Mouse (Mus musculus) ES-E14 (cell line): ENCODE data around the gene Kifc5b. TPM values are rescaled to one million over a fixed set of nuclear protein-coding genes. Genes with fewer than 3 reads are reported as not detected.
"Not testable (repeated sequence)": the region's sequence is repeated elsewhere in the genome, so short reads cannot be mapped to it uniquely, and the experiment has no call there.

ENCODE experiments used
- DNase-seq: peaks from one replicate; pipeline ENCODE4 v3.0.0-alpha.2; 2013; ENCODE audit warnings: low read depth, low spot score
- H3K27ac ChIP-seq: 2 replicates; pipeline ENCODE4 v1.5.1; 2012; ENCODE audit warnings: low read depth, mild to moderate bottlenecking, low read length, moderate library complexity, mixed read lengths; ENCODE audit not compliant: poor library complexity, insufficient read depth, severe bottlenecking
- H3K36me3 ChIP-seq: 2 replicates; pipeline ENCODE4 v1.6.1; 2012; ENCODE audit warnings: mild to moderate bottlenecking, low read length, moderate library complexity, mixed read lengths; ENCODE audit not compliant: control insufficient read depth, poor library complexity, insufficient read depth, severe bottlenecking
- H3K4me1 ChIP-seq, 2 experiments: fragments of 150-350 bp in 1 of 2; sonication (generic) in 1 of 2; 2 replicates each; pipeline ENCODE4 v1.6.1; 2012; ENCODE audit warnings: low read length in 2 of 2, mild to moderate bottlenecking in 1 of 2, mixed read lengths in 1 of 2; ENCODE audit not compliant: control insufficient read depth in 2 of 2, insufficient read depth in 2 of 2, poor library complexity in 1 of 2
- H3K4me3 ChIP-seq, 2 experiments: fragments of 150-350 bp in 1 of 2; sonication (generic) in 1 of 2; 2 replicates each; pipeline ENCODE4 v1.5.1; 2012; ENCODE audit warnings: low read length in 2 of 2, low read depth in 1 of 2, mild to moderate bottlenecking in 1 of 2, mixed read lengths in 1 of 2; ENCODE audit not compliant: insufficient read depth in 1 of 2, poor library complexity in 1 of 2, severe bottlenecking in 1 of 2
- H3K9ac ChIP-seq: 2 replicates; pipeline ENCODE4 v1.6.1; 2012; ENCODE audit warnings: low read depth, mild to moderate bottlenecking, low read length, mixed read lengths; ENCODE audit not compliant: poor library complexity, insufficient read depth, severe bottlenecking
- H3K9me3 ChIP-seq: fragments of 150-350 bp; sonication (generic); 2 replicates; pipeline ENCODE4 v1.6.1; 2012; ENCODE audit warnings: low read depth, mild to moderate bottlenecking, low read length; ENCODE audit not compliant: control insufficient read depth, insufficient read depth
- CHD2 ChIP-seq: IDR thresholded peaks from 2 replicates; pipeline ENCODE4 v1.6.1; 2014; ENCODE audit warnings: mild to moderate bottlenecking, low read depth, low read length, inconsistent platforms
- HCFC1 ChIP-seq: IDR thresholded peaks from 2 replicates; pipeline ENCODE4 v1.6.1; 2012; ENCODE audit warnings: low read length, inconsistent platforms, borderline replicate concordance; ENCODE audit not compliant: insufficient read depth
- MAFK ChIP-seq: IDR thresholded peaks from 2 replicates; pipeline ENCODE4 v1.6.1; 2014; ENCODE audit warnings: mild to moderate bottlenecking, low read depth, low read length, inconsistent platforms; ENCODE audit not compliant: insufficient read depth
- ZC3H11A ChIP-seq: IDR thresholded peaks from 2 replicates; pipeline ENCODE4 v1.6.1; 2012; ENCODE audit warnings: low read depth, mild to moderate bottlenecking, inconsistent platforms, low read length, borderline replicate concordance
- ZNF384 ChIP-seq: IDR thresholded peaks from 2 replicates; pipeline ENCODE4 v1.6.1; 2012; ENCODE audit warnings: low read depth, low read length, inconsistent platforms
- in situ Hi-C, 2 experiments: fragments of 600-800 bp; cut with MboI; formaldehyde crosslinking; loops; one replicate each; pipeline ENCODE4 v1.15.1; 2025; ENCODE audit warnings: low sequenced_read_pairs in 2 of 2, inconsistent platforms in 1 of 2; ENCODE audit not compliant: unreplicated experiment in 2 of 2
- total RNA-seq: library from RNA; depleted of rRNA; stranded (reverse); fragments of 300-350 nt; gene quantifications from 2 replicates; pipeline ENCODE4 v1.2.3, GENCODE M21; 2012

The Kifc5b gene
- total RNA-seq, 1 experiment, result 52.5 TPM

- H3K9me3 ChIP-seq, result no peaks in the 10 kb centered on the region
- no peak for DNase-seq
- H3K4me3 ChIP-seq, result no peak overlapping the region
- in situ Hi-C loops, result loop anchor here in 1 of 2 experiments (25.0 kb wide), 2 partner anchors 206 to 431 kb away; no protein-coding TSS in a partner anchor
- TF ChIP-seq ZC3H11A (no peak), MAFK (no peak), HCFC1 (no peak), ZNF384 (no peak), CHD2 (no peak)
- peaks cover 0 to 3% of the 10 kb centered on the region in 2 experiments; a peak in 1 of 4 replicates for H3K4me1 ChIP-seq
- H3K9ac ChIP-seq, result no peak overlapping the region
- H3K36me3 ChIP-seq, result no peaks in the 10 kb centered on the region
- no peak overlapping the region for H3K27ac ChIP-seq
Measured at GRCm38 (mm10) chr17:26893492-26893891, 23.4 kb upstream of the Kifc5b start.

- Histone ChIP-seq H3K4me3 (no peak overlapping the region), H3K9ac (no peak overlapping the region), H3K9me3 (no peaks in the 10 kb centered on the region), H3K27ac (no peak overlapping the region), H3K36me3 (no peaks in the 10 kb centered on the region), H3K4me1 (peaks cover 0 to 3% of the 10 kb centered on the region in 2 experiments; a peak in 1 of 4 replicates)
- no peak for TF ChIP-seq HCFC1
- no peak for DNase-seq
- in situ Hi-C loops, result loop anchor here in 1 of 2 experiments (25.0 kb wide), 2 partner anchors 207 to 432 kb away; no protein-coding TSS in a partner anchor
Measured at GRCm38 (mm10) chr17:26894342-26894741, 22.5 kb upstream of the Kifc5b start.

- no peaks in the 10 kb centered on the region for H3K9me3 ChIP-seq
- no peak for TF ChIP-seq CHD2
- TF ChIP-seq ZC3H11A, result 0 out of 2 replicates have a peak, but pooled peaks have one; percentile 18
- no peak for TF ChIP-seq HCFC1
- H3K9ac ChIP-seq, result no peak overlapping the region
- no peak overlapping the region for H3K4me3 ChIP-seq
- peaks cover 0 to 3% of the 10 kb centered on the region in 2 experiments; a peak in 1 of 4 replicates for H3K4me1 ChIP-seq
- DNase-seq, result peak; percentile 65
- no peak overlapping the region for H3K27ac ChIP-seq
- in situ Hi-C loops, result loop anchor here in 1 of 2 experiments (25.0 kb wide), 2 partner anchors 208 to 433 kb away; no protein-coding TSS in a partner anchor
- H3K36me3 ChIP-seq, result no peaks in the 10 kb centered on the region
Measured at GRCm38 (mm10) chr17:26895578-26895977, 21.3 kb upstream of the Kifc5b start.

- no peak for TF ChIP-seq ZC3H11A
- no peak for TF ChIP-seq MAFK
- no peak for TF ChIP-seq HCFC1
- no peak for TF ChIP-seq CHD2
- no peak for TF ChIP-seq ZNF384
- in situ Hi-C loops, result no loop called here
Measured at GRCm38 (mm10) chr17:26900916-26901315, 16.0 kb upstream of the Kifc5b start.

GRCm38 (mm10) chr17:26904320-26904719, 12.6 kb upstream of the Kifc5b start:
- no peak for TF ChIP-seq HCFC1
- TF ChIP-seq ZC3H11A, result no peak
- TF ChIP-seq ZNF384, result no peak
- no peak for TF ChIP-seq CHD2
- TF ChIP-seq MAFK, result no peak

More at GRCm38 (mm10) chr17:26900916-26901315, 16.0 kb upstream of the Kifc5b start:
- Histone ChIP-seq H3K4me1 (no peaks in the 10 kb centered on the region), H3K27ac (no peak overlapping the region), H3K4me3 (no peak overlapping the region), H3K36me3 (no peaks in the 10 kb centered on the region), H3K9ac (no peak overlapping the region), H3K9me3 (no peaks in the 10 kb centered on the region)
- no peak for DNase-seq

GRCm38 (mm10) chr17:26907506-26907905, 9.4 kb upstream of the Kifc5b start:
- H3K36me3 ChIP-seq, H3K9ac ChIP-seq, in situ Hi-C loops, H3K4me1 ChIP-seq, H3K4me3 ChIP-seq, DNase-seq, H3K27ac ChIP-seq, H3K9me3 ChIP-seq: not testable (repeated sequence)

More at GRCm38 (mm10) chr17:26904320-26904719, 12.6 kb upstream of the Kifc5b start:
- no peak overlapping the region for H3K27ac ChIP-seq
- in situ Hi-C loops, result no loop called here
- H3K36me3 ChIP-seq, result no peaks in the 10 kb centered on the region
- no peaks in the 10 kb centered on the region for H3K4me1 ChIP-seq
- no peak overlapping the region for H3K9ac ChIP-seq
- no peak for DNase-seq
- H3K4me3 ChIP-seq, result no peak overlapping the region
- H3K9me3 ChIP-seq, result 0 out of 2 replicates have a peak, but pooled peaks cover 1% of the 10 kb centered on the region
